In genomic region chr10:19707768-19708167, GRCm38 (mm10) we compare ENCODE assay signal across 10 mouse cellular contexts. TPM values are rescaled to one million over a fixed set of nuclear protein-coding genes. Genes with fewer than 3 reads are reported as not detected.
"Had no signal": no experiment of that assay in that cellular context is flagged by ENCODE, and none has a peak within 500 bp of the region (broad histone marks: within the 10 kb centered on the region; RNA-seq: fewer than 3 reads in every experiment).

No protein-coding gene starts in this region.

- H3K9me3 ChIP-seq: intestine, embryonic 15.5 days; lung, embryonic 15.5 days; megakaryocyte, embryonic 14.5 days; midbrain, embryonic 10.5 days had no signal

- H3K4me2 ChIP-seq: intestine, embryonic 15.5 days; lung, embryonic 15.5 days had no signal

- H3K36me3 ChIP-seq: intestine, embryonic 15.5 days; lung, embryonic 15.5 days; midbrain, embryonic 10.5 days had no signal

- ATAC-seq: intestine, embryonic 15.5 days had no signal

- H3K9ac ChIP-seq: intestine, embryonic 15.5 days; lung, embryonic 15.5 days had no signal

- H3K27ac ChIP-seq: intestine, embryonic 15.5 days; lung, embryonic 15.5 days; midbrain, embryonic 10.5 days; stomach, postnatal 0 days had no signal

- DNase-seq: kidney, adult 18-20 months; right cerebral cortex, adult 18-20 months; right cerebral cortex, postnatal 14 days had no signal

- H3K4me3 ChIP-seq: intestine, embryonic 15.5 days; lung, embryonic 15.5 days; megakaryocyte, embryonic 14.5 days; midbrain, embryonic 10.5 days had no signal

RNA-seq across cellular contexts. Expression of gene Il20ra, which starts 4.6 kb away (rescaled TPM):
- total RNA-seq: layer of hippocampus, postnatal 25 days had no signal
- polyA plus RNA-seq: neural tube, embryonic 11.5 days had no signal
